Mouse (Mus musculus): Measurements from ENCODE around the gene Kmt2c. TPM values are rescaled to one million over a fixed set of nuclear protein-coding genes. Genes with fewer than 3 reads are reported as not detected.

The Kmt2c gene
- total RNA-seq (2021): 10 to 100 TPM; 68.4 to 74.1 TPM
- long read RNA-seq, experiment 1, partial matches to known transcripts: 3 of 7 reads
- long read RNA-seq, experiment 1, other reads (novel, unspliced or antisense): 4 of 7 reads
- long read RNA-seq, experiment 2, partial matches to known transcripts: 6 of 8 reads
- long read RNA-seq, experiment 2, other reads (novel, unspliced or antisense): 2 of 8 reads

DNA sequence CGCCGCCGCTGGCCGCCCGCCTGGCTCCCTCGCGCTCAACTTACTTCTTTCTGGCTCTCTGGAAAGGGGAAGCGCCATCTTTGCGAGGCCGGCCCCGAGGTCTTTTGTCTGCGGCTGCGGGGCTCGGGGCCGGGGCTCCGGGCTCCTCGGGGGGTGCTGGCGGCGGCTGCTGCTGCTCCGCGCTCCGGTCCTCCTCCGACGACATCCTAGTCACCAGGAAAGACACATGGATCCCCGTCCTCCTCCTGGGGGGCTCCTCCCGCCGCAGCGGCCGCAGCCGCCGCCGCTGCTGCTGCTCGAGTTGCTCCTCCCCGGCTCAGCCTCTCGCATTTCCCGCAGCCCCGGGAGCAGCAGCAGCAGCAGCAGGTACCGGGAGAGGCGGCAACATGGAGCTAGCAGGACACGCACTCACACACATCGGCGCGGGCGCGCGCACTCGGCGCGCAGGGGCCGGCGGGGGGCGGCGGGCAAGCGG, at the start of gene Kmt2c:
TSS of gene Kmt2c (minus strand) at position 438 of the 475 bp plus-strand sequence.
- intact Hi-C loops (cut with DNase I): loop anchor here (2.0 to 5.0 kb wide), 3 partner anchors 61 to 339 kb away; no protein-coding TSS in a partner anchor
- Histone ChIP-seq H3K27ac (peak within 1 kb of the TSS; percentile 98), H3K4me3 (peak within 1 kb of the TSS; percentile 99)
- peak; percentile 78 to 80 for DNase-seq (ENCODE audit: extremely low spot score in 1 of 2, low spot score in 2 of 2)
- no peak for TF ChIP-seq CTCF (IDR thresholded peaks at IDR 0.05)

DNA sequence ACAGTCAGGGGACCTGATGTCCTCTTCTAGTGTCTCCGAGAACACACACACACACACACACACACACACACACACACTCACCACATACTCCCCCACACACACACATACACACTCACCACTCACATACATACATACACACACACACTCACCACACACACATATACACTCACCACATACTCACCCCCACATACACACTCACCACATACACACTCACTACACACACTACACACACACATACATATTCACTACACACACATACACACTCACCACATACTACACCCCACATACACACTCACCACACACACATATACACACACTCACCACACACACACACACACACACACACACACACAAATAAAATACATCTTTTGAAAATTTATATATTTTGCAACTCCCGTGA, 48.3 kb upstream of the Kmt2c start:
- no peak for DNase-seq (ENCODE audit: extremely low spot score in 1 of 2, low spot score in 2 of 2)
- no peak for TF ChIP-seq CTCF (IDR thresholded peaks at IDR 0.05)
- Histone ChIP-seq H3K27ac (no peak overlapping the region), H3K4me3 (no peak overlapping the region)
- intact Hi-C loops (cut with DNase I): no loop called here

DNA sequence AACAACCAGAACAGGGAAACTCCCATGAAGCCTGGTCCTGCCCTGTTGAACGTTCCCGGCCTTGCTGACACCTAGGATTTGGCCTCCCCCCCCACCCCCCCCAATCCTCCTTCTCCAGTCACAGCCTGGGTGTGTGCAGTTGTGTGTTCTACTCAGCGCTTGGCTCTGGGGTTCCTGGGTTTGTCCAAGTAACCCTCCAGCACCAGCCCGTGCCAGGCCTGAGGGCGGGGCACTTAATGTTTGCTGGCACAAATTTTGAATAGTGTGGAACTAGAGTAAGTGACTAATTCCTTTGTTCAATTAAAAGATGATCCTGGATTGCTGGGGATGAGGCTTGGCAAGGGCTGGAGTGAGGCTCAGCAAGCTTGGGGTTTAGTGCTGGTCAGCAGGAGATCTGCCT, 46.0 kb upstream of the Kmt2c start:
- no peak for DNase-seq (ENCODE audit: extremely low spot score in 1 of 2, low spot score in 2 of 2)
- H3K27ac ChIP-seq: no peak overlapping the region
- no peak for TF ChIP-seq CTCF (IDR thresholded peaks at IDR 0.05)
- H3K4me3 ChIP-seq: no peak overlapping the region
- intact Hi-C loops (cut with DNase I): no loop called here

DNA sequence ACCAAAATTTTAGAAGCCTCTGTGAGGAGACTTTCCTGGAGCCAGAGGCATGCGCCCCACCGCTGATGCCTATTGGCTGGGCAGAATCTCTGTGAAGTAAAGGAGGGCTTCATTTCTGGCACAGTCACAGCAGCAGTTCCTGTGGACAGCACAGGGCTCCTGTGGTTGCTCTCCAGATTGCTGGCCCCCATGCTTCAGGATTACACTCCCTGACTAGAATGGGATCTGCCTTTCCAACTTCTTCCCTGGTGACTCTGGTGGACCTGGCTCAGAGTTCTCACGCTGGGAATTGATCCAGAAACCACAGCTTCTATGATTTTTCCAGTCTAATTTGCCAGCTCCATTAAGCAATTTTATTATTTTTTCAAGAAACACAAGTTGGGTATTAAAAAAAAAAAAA, 45.5 kb upstream of the Kmt2c start:
- Histone ChIP-seq H3K27ac (no peak overlapping the region), H3K4me3 (no peak overlapping the region)
- no peak for DNase-seq (ENCODE audit: extremely low spot score in 1 of 2, low spot score in 2 of 2)
- intact Hi-C loops (cut with DNase I): no loop called here
- TF ChIP-seq CTCF (IDR thresholded peaks at IDR 0.05): no peak

DNA sequence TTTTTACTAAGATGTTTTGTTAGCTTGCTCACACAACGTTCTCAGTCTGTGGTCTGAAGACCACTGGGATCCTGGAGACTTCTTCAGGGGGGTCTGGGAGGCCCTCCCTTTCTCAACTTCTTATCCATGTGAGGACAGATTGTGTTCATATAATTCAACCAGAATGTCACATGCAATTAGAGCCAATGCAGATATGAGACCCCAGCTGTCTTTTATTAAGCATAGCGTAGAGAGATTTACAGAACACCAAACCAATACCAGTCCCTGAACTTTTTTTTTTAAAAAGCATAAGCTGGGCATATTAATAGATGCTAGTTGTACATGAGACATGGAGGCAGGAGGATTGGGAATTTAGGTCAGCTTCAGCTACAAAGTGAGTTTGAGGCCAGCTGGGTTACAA, 43.1 kb upstream of the Kmt2c start:
- Histone ChIP-seq H3K27ac (no peak overlapping the region), H3K4me3 (no peak overlapping the region)
- TF ChIP-seq CTCF (IDR thresholded peaks at IDR 0.05): no peak
- intact Hi-C loops (cut with DNase I): no loop called here
- no peak for DNase-seq (ENCODE audit: extremely low spot score in 1 of 2, low spot score in 2 of 2)

DNA sequence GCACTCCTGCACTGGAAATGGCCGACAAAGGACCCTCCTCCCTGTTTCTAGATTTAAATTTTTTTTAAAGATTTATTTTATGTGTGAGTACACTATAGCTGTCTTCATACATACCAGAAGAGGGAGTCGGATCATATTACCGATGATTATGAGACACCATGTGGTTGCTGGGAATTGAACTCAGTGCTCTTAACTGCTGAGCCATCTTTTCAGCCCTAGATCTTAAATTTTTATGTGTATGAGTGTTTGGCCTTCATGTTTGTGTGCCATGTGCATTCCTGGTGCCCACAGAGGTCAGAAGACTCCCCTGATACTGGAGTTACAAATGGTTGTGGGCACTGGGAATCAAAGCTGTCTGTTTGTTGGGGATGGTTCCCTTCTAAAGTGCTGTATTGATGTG, 42.3 kb upstream of the Kmt2c start:
- Histone ChIP-seq H3K27ac (no peak overlapping the region), H3K4me3 (no peak overlapping the region)
- intact Hi-C loops (cut with DNase I): no loop called here
- no peak for DNase-seq (ENCODE audit: extremely low spot score in 1 of 2, low spot score in 2 of 2)
- no peak; the same call in 1 of the 2 replicates for TF ChIP-seq CTCF (IDR thresholded peaks at IDR 0.05)

DNA sequence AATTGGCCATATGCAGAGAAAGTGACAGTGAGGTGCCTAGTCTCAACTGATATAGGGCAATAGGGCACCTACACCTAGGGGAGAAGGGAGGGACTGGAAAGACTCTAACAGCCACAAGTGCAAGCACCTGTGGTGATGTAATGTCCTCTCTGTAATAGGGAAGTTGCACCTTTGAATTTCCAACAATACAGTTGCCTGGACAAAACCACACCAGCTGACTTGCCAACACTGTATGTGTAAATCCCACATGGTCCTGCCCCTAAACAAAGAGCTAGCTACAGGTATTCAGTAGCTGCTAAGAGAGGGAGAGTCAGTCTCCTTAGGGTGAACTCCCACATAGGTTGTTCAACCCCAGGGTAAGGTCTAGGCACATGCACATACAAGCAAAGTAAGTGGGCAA, 41.8 kb upstream of the Kmt2c start:
- intact Hi-C loops (cut with DNase I): no loop called here
- no peak for TF ChIP-seq CTCF (IDR thresholded peaks at IDR 0.05)
- Histone ChIP-seq H3K27ac (no peak overlapping the region), H3K4me3 (no peak overlapping the region)
- no peak for DNase-seq (ENCODE audit: extremely low spot score in 1 of 2, low spot score in 2 of 2)

DNA sequence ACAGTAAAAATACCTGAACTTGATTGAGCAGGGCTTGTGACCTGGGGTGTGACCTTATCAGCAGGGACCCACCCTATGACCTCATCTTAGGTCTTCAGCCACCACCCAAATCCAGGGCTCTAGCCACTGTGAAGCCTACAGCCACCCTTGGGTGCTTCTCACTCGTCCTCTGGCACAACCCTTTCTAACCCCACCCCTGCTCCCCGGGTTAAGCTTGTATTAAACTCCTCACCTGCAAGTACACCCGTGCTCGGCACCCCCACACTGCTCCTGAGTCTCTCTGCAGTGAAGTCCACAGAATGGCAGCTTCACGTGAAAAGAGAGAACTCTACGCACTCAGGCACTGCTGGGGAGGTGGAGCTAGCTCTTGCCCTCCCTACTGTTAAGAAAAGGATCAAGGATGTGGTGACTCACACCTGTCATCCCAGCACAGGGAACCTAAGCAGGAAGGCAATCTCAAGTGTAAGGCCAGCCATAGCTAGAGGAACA, 38.4 kb upstream of the Kmt2c start:
- TF ChIP-seq CTCF (IDR thresholded peaks at IDR 0.05): no peak

DNA sequence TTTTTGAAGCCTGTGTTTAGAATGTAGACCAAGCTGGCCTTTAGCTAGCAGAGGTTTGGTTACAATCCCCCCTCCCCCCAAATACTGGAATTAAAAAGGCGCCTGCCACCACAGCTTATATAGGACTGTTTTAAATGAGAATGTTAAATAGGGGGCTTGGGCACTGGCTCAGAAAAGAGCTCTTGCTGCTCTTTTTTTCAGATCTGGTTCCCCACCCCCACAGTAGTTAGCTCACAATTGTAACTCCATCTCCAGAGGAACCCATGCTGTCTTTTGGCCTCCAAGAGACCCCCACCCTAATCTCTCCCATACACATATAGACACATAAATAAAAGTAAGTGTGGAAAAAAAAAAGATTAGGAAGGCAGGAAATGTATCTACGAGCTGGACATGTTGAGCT, 37.9 kb upstream of the Kmt2c start:
- no peak for TF ChIP-seq CTCF (IDR thresholded peaks at IDR 0.05)
- DNase-seq (ENCODE audit: extremely low spot score in 1 of 2, low spot score in 2 of 2): no peak
- Histone ChIP-seq H3K27ac (no peak overlapping the region), H3K4me3 (no peak overlapping the region)
- intact Hi-C loops (cut with DNase I): no loop called here

More for the DNA sequence above, 38.4 kb upstream of the Kmt2c start:
- no peak for DNase-seq (ENCODE audit: extremely low spot score in 1 of 2, low spot score in 2 of 2)
- H3K27ac ChIP-seq: no peak overlapping the region
- no peak overlapping the region for H3K4me3 ChIP-seq
- intact Hi-C loops (cut with DNase I): no loop called here

DNA sequence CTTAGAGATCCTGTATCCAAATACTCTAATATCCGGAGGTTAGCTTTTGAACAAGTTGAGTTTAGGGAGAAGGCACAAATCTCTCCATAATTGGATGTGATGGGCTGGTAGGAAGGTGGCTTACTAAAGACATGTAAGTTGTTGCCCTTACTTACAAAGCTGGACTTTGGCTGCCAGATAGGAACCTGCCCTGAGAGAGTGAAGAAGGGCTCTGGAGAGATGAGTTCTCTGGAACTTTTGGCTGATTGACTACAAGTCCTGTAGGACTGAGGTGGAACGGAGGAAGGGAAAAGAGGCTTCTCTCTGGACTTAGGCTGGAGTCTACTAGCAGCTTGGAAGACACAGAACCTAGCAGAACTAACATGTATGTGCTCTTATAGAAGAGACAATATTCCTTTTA, 37.0 kb upstream of the Kmt2c start:
- H3K27ac ChIP-seq: no peak overlapping the region
- no peak for TF ChIP-seq CTCF (IDR thresholded peaks at IDR 0.05)
- DNase-seq (ENCODE audit: extremely low spot score in 1 of 2, low spot score in 2 of 2): no peak
- intact Hi-C loops (cut with DNase I): no loop called here
- no peak overlapping the region for H3K4me3 ChIP-seq

DNA sequence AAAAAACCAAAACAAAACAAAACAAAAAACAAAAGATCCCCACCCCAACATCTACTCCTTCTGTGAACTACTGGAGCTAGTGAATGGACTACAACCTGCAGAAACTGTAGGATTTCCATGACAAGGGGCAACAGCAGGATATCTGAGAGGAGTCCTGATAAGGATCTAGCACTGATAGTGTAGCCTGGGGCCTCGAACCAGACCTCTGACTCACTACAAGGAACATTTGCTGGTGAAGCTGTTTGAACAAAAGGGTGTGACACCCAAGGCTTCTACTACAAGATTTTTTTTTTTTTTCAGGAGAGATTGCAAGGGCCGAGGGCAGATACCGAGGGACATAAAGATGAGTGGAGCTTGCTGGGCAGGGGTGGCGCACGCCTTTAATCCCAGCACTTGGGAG, 34.7 kb upstream of the Kmt2c start:
- TF ChIP-seq CTCF (IDR thresholded peaks at IDR 0.05): no peak
- no peak overlapping the region for H3K27ac ChIP-seq
- intact Hi-C loops (cut with DNase I): loop anchor here (5.0 kb wide), 1 partner anchor 74 kb away; no protein-coding TSS in a partner anchor
- no peak for DNase-seq (ENCODE audit: extremely low spot score in 1 of 2, low spot score in 2 of 2)
- H3K4me3 ChIP-seq: no peak overlapping the region

DNA sequence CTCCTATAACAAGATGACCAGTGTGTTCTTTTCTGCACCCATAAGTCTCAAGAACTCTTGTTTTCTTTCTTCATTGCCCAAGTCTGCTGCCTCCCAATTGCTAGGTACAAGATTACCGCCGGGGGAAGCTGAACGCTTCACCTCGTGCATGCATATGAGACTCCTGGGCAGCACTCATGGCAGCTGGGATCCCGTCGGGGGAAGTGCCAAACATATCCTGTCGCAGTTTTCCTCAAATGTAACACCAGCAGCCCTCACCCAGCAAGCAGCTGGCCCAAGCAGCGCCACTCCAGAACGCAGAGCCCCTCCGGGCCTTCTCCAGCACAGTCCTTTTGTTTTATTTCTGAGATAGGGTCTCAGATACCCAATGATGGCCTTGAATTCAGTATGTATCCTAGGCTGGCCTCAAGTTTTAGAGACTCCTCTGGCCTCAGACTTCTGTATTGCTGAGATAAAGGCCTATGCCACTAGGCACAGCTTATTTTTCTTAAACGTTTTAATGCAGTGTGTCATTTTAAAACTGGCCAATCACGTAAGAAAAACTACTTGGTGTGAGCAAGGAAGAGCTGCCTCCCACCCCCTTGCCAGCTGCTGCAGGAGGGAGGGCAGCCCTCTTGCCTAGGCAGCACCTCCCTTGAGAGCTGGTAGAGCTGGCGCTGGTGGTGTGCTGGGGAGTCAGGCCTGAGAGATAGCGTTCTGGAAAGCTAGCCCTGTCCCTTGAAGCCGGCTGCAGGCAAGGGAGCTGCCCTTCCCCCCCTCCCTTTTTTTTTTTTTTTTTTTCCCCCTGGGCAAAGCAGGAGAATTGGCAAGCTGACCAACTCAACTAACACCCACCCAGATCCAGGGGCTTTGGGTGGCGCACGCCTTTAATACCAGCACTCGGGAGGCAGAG, 33.9 kb upstream of the Kmt2c start:
- TF ChIP-seq CTCF (IDR thresholded peaks at IDR 0.05): no peak
- H3K27ac ChIP-seq: no peak overlapping the region
- intact Hi-C loops (cut with DNase I): loop anchor here (5.0 kb wide), 1 partner anchor 75 kb away; no protein-coding TSS in a partner anchor
- no peak overlapping the region for H3K4me3 ChIP-seq
- no peak for DNase-seq (ENCODE audit: extremely low spot score in 1 of 2, low spot score in 2 of 2)
